Mouse (Mus musculus) limb, embryonic 12.5 days (tissue): Measurements from ENCODE around the gene Kbtbd13. TPM values are rescaled to one million over a fixed set of nuclear protein-coding genes. Genes with fewer than 3 reads are reported as not detected.

Experiments
- ATAC-seq: fragments of 200-750 bp; cut with Nextera tagmentation; 2 replicates; pipeline ENCODE4 v1.8.0; 2017; ENCODE audit warnings: low read depth, moderate TSS enrichment; ENCODE audit not compliant: insufficient number of reproducible peaks, insufficient read depth, low FRiP score, low TSS enrichment
- H3K27ac ChIP-seq: fragments of 300-500 bp; sonication (generic); 2 replicates; pipeline ENCODE4 v1.5.1; 2016; ENCODE audit warnings: mild to moderate bottlenecking, moderate library complexity
- H3K27me3 ChIP-seq: fragments of 300-500 bp; sonication (generic); 2 replicates; pipeline ENCODE4 v1.6.1; 2016; ENCODE audit warnings: mild to moderate bottlenecking, moderate library complexity
- H3K36me3 ChIP-seq: fragments of 300-500 bp; sonication (generic); 2 replicates; pipeline ENCODE4 v1.6.1; 2016; ENCODE audit warnings: mild to moderate bottlenecking, moderate library complexity
- H3K4me1 ChIP-seq: fragments of 300-500 bp; sonication (generic); replicated peaks from 2 replicates; pipeline ENCODE4 v1.6.1; 2016
- H3K4me2 ChIP-seq: fragments of 300-500 bp; sonication (generic); 2 replicates; pipeline ENCODE4 v1.6.1; 2016; ENCODE audit warnings: mild to moderate bottlenecking, moderate library complexity
- H3K4me3 ChIP-seq: fragments of 300-500 bp; sonication (generic); replicated peaks from 2 replicates; pipeline ENCODE4 v1.5.1; 2016; ENCODE audit warnings: mild to moderate bottlenecking
- H3K9ac ChIP-seq: fragments of 300-500 bp; sonication (generic); replicated peaks from 2 replicates; pipeline ENCODE4 v1.6.1; 2016; ENCODE audit warnings: mild to moderate bottlenecking, moderate library complexity
- H3K9me3 ChIP-seq: fragments of 300-500 bp; sonication (generic); 2 replicates; pipeline ENCODE4 v1.6.1; 2016; ENCODE audit warnings: mild to moderate bottlenecking, moderate library complexity
- WGBS: fragments of 180-500 bp; shearing (Covaris S2); methylation state at CpG from one replicate; pipeline ENCODE4 v1.1.7; 2016; 5-methylcytosine and 5-hydroxymethylcytosine counted together
- polyA plus RNA-seq: library from polyadenylated mRNA; unstranded; fragments of >200 nt; fragmentation: Nextera tagmentation; extraction: Ambion mirVana; gene quantifications from 2 replicates; pipeline ENCODE4 v1.2.1, GENCODE M21; 2016

Kbtbd13 gene
- polyA plus RNA-seq, result 1.3 and 1.7 TPM in 2 replicates

DNA sequence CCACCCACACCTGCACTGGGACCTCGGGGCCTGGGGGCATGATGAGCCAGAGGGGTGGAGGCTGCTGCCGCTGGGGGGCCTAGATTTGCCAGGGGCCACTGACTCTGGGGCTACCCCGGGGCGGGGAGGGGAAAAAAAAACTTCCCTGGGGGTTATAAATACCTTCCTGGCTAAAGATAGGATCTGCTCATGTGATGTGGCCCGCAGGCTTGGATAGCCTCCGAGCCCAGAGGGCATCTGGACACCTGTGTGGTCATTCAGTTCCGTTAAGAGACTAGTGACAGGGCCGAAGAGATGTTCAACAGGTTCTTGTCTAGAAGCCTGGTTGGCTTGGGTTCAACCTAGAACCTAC lies at the start of gene Kbtbd13:
Gene Kbtbd13, minus strand, starts transcription at position 40 of the 352 bp plus-strand sequence.
- H3K4me3 ChIP-seq, result peak within 1 kb of the TSS; percentile 47
- H3K9ac ChIP-seq, result peak within 1 kb of the TSS; percentile 64
- no peak for ATAC-seq
- H3K36me3 ChIP-seq, result no peaks in the 10 kb centered on the region
- H3K9me3 ChIP-seq, result no peaks in the 10 kb centered on the region
- peaks cover 54% of the 10 kb centered on the region for H3K27me3 ChIP-seq
- peak within 1 kb of the TSS; percentile 70 for H3K4me2 ChIP-seq
- WGBS, result 31% methylated on average over 8 of the region's 8 CpGs
- H3K4me1 ChIP-seq, result 0 out of 2 replicates have a peak, but pooled peaks cover 9% of the 10 kb centered on the region
- H3K27ac ChIP-seq, result no peak within 1 kb of the TSS

GRCm38 (mm10) chr9:65435671-65436301 lies 44.3 kb upstream of the Kbtbd13 start, which contains the start of gene Mtfmt:
Gene Mtfmt, plus strand, starts transcription at chr9:65435782.
- Histone ChIP-seq H3K9ac (peak within 1 kb of the TSS; percentile 82), H3K27ac (peak within 1 kb of the TSS; percentile 53; the same call in 1 of the 2 replicates)

DNA sequence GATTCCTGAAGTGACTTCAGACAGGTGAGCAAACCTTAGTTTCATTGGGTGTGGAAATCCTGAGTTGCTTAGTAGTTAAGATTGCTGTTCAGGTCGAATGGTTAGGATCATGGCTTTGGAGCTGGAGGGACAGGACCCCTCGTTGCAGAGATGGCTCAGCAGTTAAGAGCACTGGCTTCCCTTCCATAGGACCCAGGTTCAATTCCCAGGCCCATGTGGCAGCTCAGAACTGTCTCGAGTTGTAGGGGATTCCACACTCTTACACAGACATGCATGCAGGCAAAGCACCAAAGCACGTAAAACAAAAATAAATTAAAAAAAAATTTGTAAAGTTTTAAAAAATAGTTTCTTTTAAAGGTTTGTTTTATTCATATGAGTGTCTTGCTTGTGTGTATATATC lies 43.8 kb upstream of the Kbtbd13 start:
- Histone ChIP-seq H3K4me2 (no peak overlapping the region), H3K4me3 (no peak overlapping the region), H3K9me3 (no peaks in the 10 kb centered on the region), H3K27ac (no peak overlapping the region), H3K4me1 (peaks cover 4% of the 10 kb centered on the region; the same call in 1 of the 2 replicates), H3K36me3 (peaks cover 17% of the 10 kb centered on the region), H3K9ac (no peak overlapping the region), H3K27me3 (no peaks in the 10 kb centered on the region)
- no peak; the same call in 1 of the 2 replicates for ATAC-seq
- 71% methylated on average over 4 of the region's 4 CpGs for WGBS

More at GRCm38 (mm10) chr9:65435671-65436301, 44.3 kb upstream of the Kbtbd13 start, which contains the start of gene Mtfmt:
- peak; percentile 60 for ATAC-seq
- WGBS, result 1% methylated on average over 54 of the region's 54 CpGs
- H3K27me3 ChIP-seq, result no peaks in the 10 kb centered on the region
- peak within 1 kb of the TSS; percentile 65 for H3K4me2 ChIP-seq
- peaks cover 4% of the 10 kb centered on the region; the same call in 1 of the 2 replicates for H3K4me1 ChIP-seq
- H3K9me3 ChIP-seq, result no peaks in the 10 kb centered on the region
- peaks cover 23% of the 10 kb centered on the region for H3K36me3 ChIP-seq
- H3K4me3 ChIP-seq, result peak within 1 kb of the TSS; percentile 95

DNA sequence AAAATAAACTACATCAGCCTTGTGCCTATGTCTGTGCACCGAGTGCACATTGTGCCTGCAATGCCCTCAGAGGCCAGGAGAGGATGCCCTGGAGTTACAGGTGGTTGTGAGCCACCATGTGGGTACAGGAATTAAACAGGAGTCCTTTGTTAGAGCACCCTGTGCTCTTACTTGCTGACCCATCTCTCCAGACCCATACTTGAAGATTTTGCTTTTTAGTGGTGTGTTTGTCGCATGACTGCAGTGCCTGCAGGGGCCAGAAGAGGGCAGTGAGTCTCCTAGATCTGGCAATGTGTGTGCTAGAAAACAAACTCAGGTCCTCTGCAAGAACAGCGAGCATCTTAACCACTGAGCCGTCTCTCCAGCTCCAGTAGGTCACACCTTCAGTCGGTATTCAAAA lies 42.7 kb upstream of the Kbtbd13 start:
- peaks cover 4% of the 10 kb centered on the region; the same call in 1 of the 2 replicates for H3K4me1 ChIP-seq
- H3K36me3 ChIP-seq, result peaks cover 14% of the 10 kb centered on the region
- H3K9me3 ChIP-seq, result no peaks in the 10 kb centered on the region
- no peak for ATAC-seq
- H3K4me2 ChIP-seq, result no peak overlapping the region
- H3K27me3 ChIP-seq, result no peaks in the 10 kb centered on the region
- 68% methylated on average over 5 of the region's 5 CpGs for WGBS
- no peak overlapping the region for H3K4me3 ChIP-seq
- H3K9ac ChIP-seq, result no peak overlapping the region
- no peak overlapping the region for H3K27ac ChIP-seq

GRCm38 (mm10) chr9:65432236-65432635 lies 40.8 kb upstream of the Kbtbd13 start:
- 3% methylated on average over 3 of the region's 3 CpGs for WGBS
- H3K4me2 ChIP-seq, result no peak overlapping the region
- no peaks in the 10 kb centered on the region for H3K9me3 ChIP-seq
- H3K27me3 ChIP-seq, result no peaks in the 10 kb centered on the region
- no peak overlapping the region for H3K4me3 ChIP-seq
- no peak overlapping the region for H3K9ac ChIP-seq
- peaks cover 4% of the 10 kb centered on the region; the same call in 1 of the 2 replicates for H3K4me1 ChIP-seq
- no peak for ATAC-seq
- H3K36me3 ChIP-seq, result no peaks in the 10 kb centered on the region
- H3K27ac ChIP-seq, result no peak overlapping the region

DNA sequence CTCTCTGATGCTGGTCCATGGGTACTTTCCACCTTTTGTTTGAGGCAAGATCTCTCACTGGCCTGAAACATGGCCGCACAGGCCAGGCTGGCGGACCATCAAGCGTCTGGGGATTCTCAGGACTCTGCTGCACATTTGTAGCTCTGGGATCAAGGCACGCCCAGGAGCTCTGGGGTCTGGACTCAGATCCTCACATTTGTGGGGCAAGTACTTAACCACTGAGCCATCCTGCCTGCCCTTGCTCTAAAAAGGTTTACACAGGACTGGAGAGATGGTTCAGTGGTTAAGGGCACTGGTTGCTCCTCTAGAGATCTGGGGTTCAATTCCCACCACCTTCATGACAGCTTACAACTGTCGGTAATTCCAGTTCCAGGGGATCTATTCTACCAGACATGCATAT lies 39.5 kb upstream of the Kbtbd13 start:
- Histone ChIP-seq H3K36me3 (no peaks in the 10 kb centered on the region), H3K9me3 (no peaks in the 10 kb centered on the region), H3K27me3 (no peaks in the 10 kb centered on the region), H3K4me1 (no peaks in the 10 kb centered on the region), H3K9ac (no peak overlapping the region), H3K27ac (no peak overlapping the region), H3K4me2 (no peak overlapping the region), H3K4me3 (no peak overlapping the region)
- WGBS, result 85% methylated on average over 5 of the region's 5 CpGs
- ATAC-seq, result no peak

- Histone ChIP-seq H3K9me3 (no peaks in the 10 kb centered on the region), H3K27me3 (no peaks in the 10 kb centered on the region), H3K36me3 (no peaks in the 10 kb centered on the region), H3K27ac (no peak overlapping the region), H3K4me2 (no peak overlapping the region), H3K4me1 (no peaks in the 10 kb centered on the region), H3K9ac (no peak overlapping the region), H3K4me3 (no peak overlapping the region)
- no peak for ATAC-seq
Measured at GRCm38 (mm10) chr9:65430401-65430800, 38.9 kb upstream of the Kbtbd13 start.

DNA sequence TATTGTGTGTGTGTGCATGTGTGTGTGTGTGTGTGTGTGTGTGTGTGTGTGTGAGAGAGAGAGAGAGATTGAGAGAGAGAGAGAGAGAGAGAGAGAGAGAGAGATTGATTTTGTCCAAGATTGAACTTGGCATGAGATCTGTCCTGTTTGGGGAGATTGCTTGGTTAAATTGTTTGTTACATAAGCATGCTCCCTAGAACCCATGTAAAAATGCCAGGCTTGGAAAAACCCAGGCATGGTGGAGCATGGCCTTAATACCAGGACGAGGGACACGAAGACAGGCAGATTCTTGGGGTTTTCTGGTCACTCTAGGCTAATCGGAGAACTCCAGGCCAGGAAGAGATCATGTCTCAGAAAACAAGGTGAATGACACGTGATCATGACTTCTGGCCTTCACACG lies 36.6 kb upstream of the Kbtbd13 start:
- Histone ChIP-seq H3K4me3 (no peak overlapping the region), H3K27ac (no peak overlapping the region), H3K4me2 (no peak overlapping the region), H3K9ac (no peak overlapping the region), H3K4me1 (peaks cover 7% of the 10 kb centered on the region; the same call in 1 of the 2 replicates), H3K27me3 (no peaks in the 10 kb centered on the region), H3K36me3 (no peaks in the 10 kb centered on the region), H3K9me3 (no peaks in the 10 kb centered on the region)
- 80% methylated on average over 5 of the region's 5 CpGs for WGBS
- no peak for ATAC-seq

DNA sequence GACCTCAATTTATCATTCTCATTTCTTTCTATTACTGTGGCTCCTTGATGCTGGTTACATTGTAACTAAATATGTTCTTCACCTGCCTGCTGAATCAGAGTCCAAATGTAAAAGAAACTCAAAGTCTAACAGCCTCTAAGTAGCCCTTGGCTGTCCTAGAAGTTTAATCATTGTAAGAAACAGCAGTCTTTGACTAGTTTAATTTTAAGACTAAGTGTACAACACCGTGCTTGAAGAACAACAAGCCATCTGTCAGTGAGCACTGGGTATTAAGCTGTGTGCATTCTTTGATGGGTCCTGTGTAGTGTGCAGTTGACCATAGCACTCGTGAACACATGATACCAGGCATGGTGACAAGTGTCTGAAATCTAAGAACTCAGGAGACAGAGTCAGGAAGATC lies 36.1 kb upstream of the Kbtbd13 start:
- no peak overlapping the region for H3K9ac ChIP-seq
- no peaks in the 10 kb centered on the region for H3K27me3 ChIP-seq
- no peak overlapping the region for H3K4me3 ChIP-seq
- no peaks in the 10 kb centered on the region for H3K36me3 ChIP-seq
- no peak overlapping the region for H3K27ac ChIP-seq
- peaks cover 7% of the 10 kb centered on the region; the same call in 1 of the 2 replicates for H3K4me1 ChIP-seq
- H3K4me2 ChIP-seq, result no peak overlapping the region
- no peaks in the 10 kb centered on the region for H3K9me3 ChIP-seq
- 75% methylated on average over 2 of the region's 2 CpGs for WGBS
- no peak for ATAC-seq

GRCm38 (mm10) chr9:65424393-65424792 lies 32.9 kb upstream of the Kbtbd13 start:
- no peak for ATAC-seq
- Histone ChIP-seq H3K27ac (no peak overlapping the region), H3K9ac (no peak overlapping the region), H3K4me3 (no peak overlapping the region), H3K27me3 (no peaks in the 10 kb centered on the region), H3K9me3 (no peaks in the 10 kb centered on the region), H3K4me2 (no peak overlapping the region), H3K36me3 (no peaks in the 10 kb centered on the region), H3K4me1 (peaks cover 7% of the 10 kb centered on the region; the same call in 1 of the 2 replicates)
- 20% methylated on average over 3 of the region's 3 CpGs for WGBS

DNA sequence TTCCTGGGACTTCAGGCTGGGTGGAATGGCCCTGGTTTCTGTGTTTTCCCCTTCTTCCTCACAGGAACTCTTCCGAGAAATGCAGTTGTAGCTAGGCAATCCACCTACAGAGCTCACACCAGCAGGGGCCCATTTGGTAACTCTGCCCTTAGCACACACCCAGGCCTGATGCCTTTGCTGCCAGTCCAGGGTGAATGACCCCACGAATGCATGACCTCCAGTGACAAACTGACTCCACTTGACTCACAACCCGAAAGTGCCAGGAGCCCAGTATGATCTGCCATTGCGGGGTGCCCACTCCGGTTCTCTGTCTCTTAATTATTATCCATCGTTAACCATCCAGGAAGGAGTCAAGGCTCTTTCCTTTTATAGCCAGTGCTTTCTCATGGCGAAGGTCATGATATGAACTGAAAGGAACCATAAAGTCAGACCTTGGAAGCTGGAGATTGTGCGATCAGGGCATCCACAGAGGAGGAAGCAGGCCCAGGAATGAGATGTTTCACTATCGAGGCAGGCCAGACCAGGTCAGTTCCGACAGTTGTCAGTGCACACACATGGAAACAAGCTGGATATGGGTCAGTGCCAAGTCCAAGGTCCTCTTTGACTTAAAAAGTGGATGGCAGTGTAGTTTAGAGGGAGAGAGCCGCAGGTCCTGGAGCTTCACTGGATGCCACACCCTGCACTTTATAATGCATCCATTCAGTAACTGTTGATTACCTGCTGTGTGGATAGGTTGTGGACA lies 31.5 kb upstream of the Kbtbd13 start, which contains the start of gene Slc51b:
Gene Slc51b, minus strand, starts transcription at position 196 of the 742 bp plus-strand sequence.
- Histone ChIP-seq H3K27ac (no peak within 1 kb of the TSS), H3K9ac (no peak within 1 kb of the TSS), H3K4me2 (no peak within 1 kb of the TSS), H3K27me3 (no peaks in the 10 kb centered on the region), H3K4me3 (no peak within 1 kb of the TSS), H3K36me3 (no peaks in the 10 kb centered on the region), H3K9me3 (no peaks in the 10 kb centered on the region), H3K4me1 (peaks cover 7% of the 10 kb centered on the region; the same call in 1 of the 2 replicates)
- WGBS, result 79% methylated on average over 11 of the region's 11 CpGs
- ATAC-seq, result no peak
